Mouse (Mus musculus) splenic B cell, adult 2 months (primary cell): ENCODE measurements around the gene Rdh5.

Experiments
- DNase-seq: peaks from one replicate; pipeline ENCODE4 v3.0.0-alpha.2; 2011; ENCODE audit warnings: low read depth, low spot score
- H3K27me3 ChIP-seq: 2 replicates; pipeline ENCODE4 v1.6.1; 2012; ENCODE audit warnings: mild to moderate bottlenecking, low read length, moderate library complexity, mixed read lengths; ENCODE audit not compliant: control insufficient read depth, poor library complexity, insufficient read depth, severe bottlenecking
- H3K36me3 ChIP-seq: 2 replicates; pipeline ENCODE4 v1.6.1; 2012; ENCODE audit warnings: mild to moderate bottlenecking, low read length, moderate library complexity, mixed read lengths; ENCODE audit not compliant: control insufficient read depth, poor library complexity, insufficient read depth, severe bottlenecking

Gene Rdh5

DNA sequence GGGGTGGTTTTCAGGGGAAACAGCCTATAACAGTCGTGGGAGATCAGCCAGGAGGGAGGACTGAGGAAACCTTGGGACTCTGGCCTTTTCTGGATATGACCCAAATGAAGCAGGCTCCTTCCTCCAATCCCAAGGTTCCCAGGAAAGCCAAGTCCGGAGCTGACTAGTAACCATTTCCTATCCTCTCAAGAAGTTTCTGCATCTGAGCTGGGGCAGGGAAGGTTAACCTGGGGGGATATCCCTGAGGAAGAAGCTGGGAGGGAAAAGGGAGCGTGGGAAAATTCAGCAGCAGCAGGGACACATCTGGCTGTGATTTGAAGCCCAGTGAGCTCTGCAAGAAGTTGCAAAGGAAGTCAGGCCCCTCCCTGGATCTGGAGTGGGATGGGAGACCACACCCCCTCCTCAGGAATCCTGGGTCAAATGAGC lies 1.9 kb downstream of the Rdh5 start:
- Histone ChIP-seq H3K27me3 (no peaks in the 10 kb centered on the region), H3K36me3 (no peaks in the 10 kb centered on the region; the same call in 1 of the 2 replicates)
- DNase-seq: no peak

- no peak for DNase-seq
- Histone ChIP-seq H3K36me3 (no peaks in the 10 kb centered on the region; the same call in 1 of the 2 replicates), H3K27me3 (no peaks in the 10 kb centered on the region)
Measured at GRCm38 (mm10) chr10:128919966-128920365, 2.7 kb downstream of the Rdh5 start.

GRCm38 (mm10) chr10:128919203-128919631 lies 3.5 kb downstream of the Rdh5 start:
- no peak for DNase-seq
- Histone ChIP-seq H3K27me3 (no peaks in the 10 kb centered on the region), H3K36me3 (no peaks in the 10 kb centered on the region; the same call in 1 of the 2 replicates)

DNA sequence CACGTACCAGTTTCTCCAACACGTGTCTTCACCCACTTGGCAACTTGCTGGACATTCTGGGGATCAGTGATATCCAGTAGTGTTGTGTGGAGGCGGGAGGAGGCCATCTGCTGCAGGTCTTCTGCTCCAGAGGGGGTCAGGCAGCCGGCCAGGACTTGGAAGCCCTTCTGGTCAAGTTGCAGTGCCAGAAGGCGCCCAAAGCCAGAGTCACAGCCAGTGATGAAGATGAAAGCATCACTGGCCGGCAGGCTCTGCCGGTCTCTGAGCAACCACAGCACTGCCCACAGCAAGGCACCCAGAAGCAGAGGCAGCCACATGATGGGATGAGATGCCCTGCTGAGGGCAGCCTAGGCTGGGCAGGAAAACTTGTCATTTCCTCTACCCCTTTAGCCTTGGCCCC lies 4.4 kb downstream of the Rdh5 start:
- DNase-seq: no peak
- Histone ChIP-seq H3K36me3 (no peaks in the 10 kb centered on the region; the same call in 1 of the 2 replicates), H3K27me3 (no peaks in the 10 kb centered on the region)

- no peak for DNase-seq
- H3K36me3 ChIP-seq: no peaks in the 10 kb centered on the region; the same call in 1 of the 2 replicates
- H3K27me3 ChIP-seq: no peaks in the 10 kb centered on the region
Measured at GRCm38 (mm10) chr10:128917400-128917799, 5.3 kb downstream of the Rdh5 start.

DNA sequence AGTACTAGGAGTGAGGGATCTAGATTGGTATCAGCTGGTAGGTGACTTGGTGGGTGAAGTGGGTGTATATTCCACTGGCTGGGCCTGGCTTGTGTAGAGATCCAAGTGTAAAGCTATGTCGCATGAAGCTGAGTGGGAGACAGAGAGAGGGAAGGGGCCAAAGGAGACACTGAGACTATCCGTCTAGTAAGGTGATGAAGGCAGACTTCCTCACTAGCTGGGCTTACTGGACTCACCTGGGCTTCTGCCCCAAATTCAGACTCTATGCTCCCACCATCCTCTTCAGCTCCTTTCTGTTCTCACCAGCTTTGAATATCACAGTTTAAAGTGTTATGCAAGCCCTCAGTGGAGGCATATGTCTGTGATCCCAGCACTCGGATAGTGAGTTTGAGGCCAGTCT lies 6.0 kb downstream of the Rdh5 start:
- no peak for DNase-seq
- Histone ChIP-seq H3K36me3 (no peaks in the 10 kb centered on the region; the same call in 1 of the 2 replicates), H3K27me3 (no peaks in the 10 kb centered on the region)

GRCm38 (mm10) chr10:128915550-128915949 lies 7.1 kb downstream of the Rdh5 start:
- H3K36me3 ChIP-seq: no peaks in the 10 kb centered on the region; the same call in 1 of the 2 replicates
- no peak for DNase-seq
- peaks cover 2% of the 10 kb centered on the region; the same call in 1 of the 2 replicates for H3K27me3 ChIP-seq

DNA sequence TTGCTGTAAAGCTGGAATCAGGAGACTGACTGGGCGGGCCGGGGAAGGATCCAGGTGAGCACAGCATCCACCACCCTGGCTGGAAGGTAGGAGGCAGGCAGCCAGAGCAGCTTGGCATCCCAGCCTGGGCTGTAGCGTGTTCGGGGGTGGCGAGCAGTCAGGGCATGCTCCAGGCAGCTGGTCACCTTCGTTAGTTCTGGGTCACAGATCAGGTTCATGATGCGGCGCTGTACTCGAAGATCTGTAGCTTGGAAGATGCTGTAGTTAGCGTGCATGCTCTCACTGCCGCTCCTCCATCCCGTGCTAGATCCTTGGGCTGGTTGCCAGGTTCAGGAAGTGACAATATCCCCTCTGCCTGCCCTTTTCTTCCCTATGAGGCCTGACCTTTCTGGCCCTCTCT lies 9.0 kb downstream of the Rdh5 start:
- H3K36me3 ChIP-seq: no peaks in the 10 kb centered on the region; the same call in 1 of the 2 replicates
- no peak for DNase-seq
- H3K27me3 ChIP-seq: peaks cover 3% of the 10 kb centered on the region

- Histone ChIP-seq H3K36me3 (no peaks in the 10 kb centered on the region), H3K27me3 (peaks cover 3% of the 10 kb centered on the region)
- peak; percentile 89 for DNase-seq
Measured at GRCm38 (mm10) chr10:128913219-128913618, 9.5 kb downstream of the Rdh5 start.

- no peaks in the 10 kb centered on the region for H3K36me3 ChIP-seq
- no peak for DNase-seq
- H3K27me3 ChIP-seq: peaks cover 4% of the 10 kb centered on the region
Measured at GRCm38 (mm10) chr10:128912791-128913190, 9.9 kb downstream of the Rdh5 start.

- Histone ChIP-seq H3K36me3 (no peaks in the 10 kb centered on the region), H3K27me3 (peaks cover 5% of the 10 kb centered on the region)
- DNase-seq: no peak
Measured at GRCm38 (mm10) chr10:128912268-128912667, 10.4 kb downstream of the Rdh5 start.

GRCm38 (mm10) chr10:128911430-128911829 lies 11.3 kb downstream of the Rdh5 start:
- Histone ChIP-seq H3K27me3 (peaks cover 5% of the 10 kb centered on the region), H3K36me3 (no peaks in the 10 kb centered on the region)
- DNase-seq: no peak

DNA sequence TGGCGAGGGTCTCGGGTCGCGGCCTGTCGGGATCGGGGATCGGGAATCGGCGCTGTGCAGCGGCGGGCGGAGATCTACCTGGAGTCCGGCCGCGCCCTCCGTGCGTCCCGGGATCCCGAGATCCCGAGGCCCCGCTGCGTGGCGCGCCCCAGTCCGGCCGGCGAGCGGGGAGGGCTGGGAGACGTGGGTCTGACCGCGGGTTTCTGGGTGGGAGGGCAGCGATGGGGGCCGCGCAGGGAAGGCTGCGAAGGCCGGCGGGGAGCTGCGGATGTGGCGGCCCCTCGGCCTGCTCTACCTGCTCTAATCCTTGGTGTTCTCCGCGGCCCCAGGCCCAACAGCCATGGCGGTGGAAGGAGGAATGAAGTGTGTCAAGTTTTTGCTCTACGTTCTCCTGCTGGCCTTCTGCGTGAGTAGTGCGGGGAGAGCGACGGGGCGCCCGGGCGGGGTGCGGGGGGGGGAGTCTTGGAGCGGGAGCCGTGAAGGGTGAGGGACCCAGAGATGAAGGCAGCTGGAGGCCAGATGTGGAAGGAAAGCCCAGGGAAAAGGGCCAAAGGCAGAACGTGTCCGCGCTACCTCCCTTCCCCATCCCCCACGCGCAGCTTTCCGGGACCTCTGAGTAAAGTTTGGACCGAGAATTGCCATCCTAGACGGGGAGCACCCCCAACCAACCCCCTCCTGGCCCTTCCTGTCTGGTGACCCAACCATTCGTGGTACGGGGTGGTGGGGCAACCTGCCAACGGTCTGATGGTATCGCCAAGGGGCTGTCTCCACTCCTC lies 12.4 kb downstream of the Rdh5 start:
- no peaks in the 10 kb centered on the region for H3K36me3 ChIP-seq
- peaks cover 5% of the 10 kb centered on the region for H3K27me3 ChIP-seq
- no peak for DNase-seq

DNA sequence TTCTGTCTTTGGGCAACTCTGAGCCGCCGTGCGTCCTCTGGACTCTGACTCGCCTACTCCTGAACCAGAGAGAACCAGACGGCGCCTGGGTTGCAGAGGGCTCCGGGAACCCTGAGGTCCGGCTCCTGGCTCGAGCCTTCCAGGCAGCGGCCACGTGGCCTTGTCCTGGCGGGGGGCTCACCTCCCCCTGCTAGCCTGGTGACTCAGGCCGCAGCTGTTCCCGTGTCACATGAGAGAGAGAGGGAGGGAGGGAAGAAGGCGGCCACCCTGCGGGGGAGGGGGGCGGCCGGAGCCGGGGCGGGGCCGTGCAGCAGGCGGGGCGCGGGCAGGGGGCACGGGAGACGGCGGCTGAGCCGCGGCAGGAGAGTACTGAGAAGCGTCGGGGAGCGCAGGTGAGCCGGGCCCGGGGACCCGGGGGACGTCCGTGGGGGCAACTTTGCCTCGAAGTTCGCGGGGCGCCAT lies 13.1 kb downstream of the Rdh5 start:
- no peaks in the 10 kb centered on the region for H3K36me3 ChIP-seq
- peaks cover 5% of the 10 kb centered on the region for H3K27me3 ChIP-seq
- DNase-seq: no peak

GRCm38 (mm10) chr10:128908778-128909448 lies 13.8 kb downstream of the Rdh5 start:
- peaks cover 5% of the 10 kb centered on the region for H3K27me3 ChIP-seq
- H3K36me3 ChIP-seq: no peaks in the 10 kb centered on the region
- no peak for DNase-seq
